Mouse (Mus musculus): Measurements from ENCODE around the gene Rrn3.

Rrn3 gene

DNA sequence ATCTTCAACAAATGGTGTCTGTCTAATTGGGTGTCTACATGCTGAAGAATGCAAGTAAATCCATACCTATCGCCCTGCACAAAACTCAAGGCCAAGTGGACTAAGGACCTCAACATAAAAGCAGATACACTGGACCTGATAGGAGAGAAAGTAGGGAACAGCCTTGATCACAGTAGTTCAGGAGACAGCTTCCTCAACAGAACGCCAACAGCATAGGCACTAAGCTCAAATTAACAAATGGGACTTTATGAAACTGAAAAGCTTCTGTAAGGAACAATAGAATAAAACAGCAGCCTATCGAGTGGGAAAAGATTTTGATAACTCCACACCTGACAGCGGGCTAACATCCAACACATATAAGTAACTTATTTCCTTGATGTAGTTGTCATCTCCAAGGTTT is 70.9 kb downstream of the Rrn3 start:
- DNase-seq (ENCODE audit: low spot score in 2 of 2): no peak

DNA sequence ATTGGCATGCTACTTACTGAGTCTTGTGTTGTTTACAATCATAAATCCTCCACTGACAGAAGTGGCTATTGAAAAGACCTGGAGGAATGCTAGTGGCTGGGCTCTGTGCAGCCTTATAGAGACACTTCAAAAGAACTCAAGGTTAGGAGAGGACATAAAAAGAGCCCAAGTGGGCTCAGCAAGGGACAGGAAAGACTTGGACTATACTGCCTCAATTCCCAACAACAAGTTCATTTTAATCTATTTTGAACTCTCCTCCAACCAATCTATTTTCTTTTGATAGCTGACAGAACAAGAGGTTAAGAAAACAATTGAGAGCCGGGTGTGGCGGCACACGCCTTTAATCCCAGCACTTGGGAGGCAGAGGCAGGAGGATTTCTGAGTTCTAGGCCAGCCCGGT is 73.4 kb downstream of the Rrn3 start:
- DNase-seq (ENCODE audit: low spot score in 2 of 2): no peak

Measured in natural killer cell, adult 2 months (primary cell).